In the genomic region with DNA sequence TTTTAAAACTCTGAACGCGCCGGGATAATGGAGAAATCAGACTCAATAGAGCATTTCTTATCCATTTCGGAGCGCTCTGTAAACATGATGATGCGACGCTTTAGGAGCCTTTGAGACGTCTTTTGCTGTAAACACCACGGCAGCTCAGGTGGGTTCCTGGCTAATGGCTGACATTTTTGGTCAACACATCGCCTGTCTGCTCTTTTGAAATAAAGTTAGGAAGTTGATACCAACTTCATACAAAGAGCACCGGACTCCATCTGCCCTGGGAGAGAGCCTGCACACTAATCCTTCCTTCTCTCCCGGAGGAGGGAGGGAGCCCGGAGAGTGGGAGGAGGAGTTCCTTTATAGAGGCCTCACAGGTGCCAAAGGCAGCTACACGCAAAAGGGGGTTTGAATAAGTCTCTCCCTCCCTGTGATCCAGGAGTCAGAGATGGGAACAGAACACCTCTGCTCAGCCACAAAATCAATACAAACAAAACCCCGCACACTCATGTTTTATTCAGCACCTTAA, we compare ENCODE assay signal across 10 mouse cellular contexts.
DNase-seq lines count a peak whose midpoint lies in the region; ATAC-seq and TF ChIP-seq lines count a peak whose summit lies in the region.
"Had no signal": no experiment of that assay in that cellular context is flagged by ENCODE, and none has a peak within 500 bp of the region (broad histone marks: within the 10 kb centered on the region; RNA-seq: fewer than 3 reads in every experiment).

No protein-coding gene starts in this region.

- TF ChIP-seq CTCF in kidney, postnatal 0 days (IDR thresholded peaks at IDR 0.05; ENCODE audit: low read depth), result no peak

- no peaks in the 10 kb centered on the region for H3K4me1 ChIP-seq in kidney, postnatal 0 days (replicated peaks; ENCODE audit: insufficient read depth, low read length)
- H3K4me1 ChIP-seq in forebrain, embryonic 12.5 days, result peaks cover 10% of the 10 kb centered on the region
- H3K4me1 ChIP-seq in limb, embryonic 12.5 days (replicated peaks), result 0 out of 2 replicates have a peak, but pooled peaks cover 3% of the 10 kb centered on the region
- 0 out of 2 replicates have a peak, but pooled peaks cover 4% of the 10 kb centered on the region for H3K4me1 ChIP-seq in stomach, embryonic 14.5 days (ENCODE audit: control insufficient read depth, insufficient read depth, low read length)

- peak overlapping the region; percentile 51 for H3K4me2 ChIP-seq in kidney, postnatal 0 days (ENCODE audit: low read length)
- H3K4me2 ChIP-seq in forebrain, embryonic 12.5 days, result peak overlapping the region; percentile 65
- H3K4me2 ChIP-seq in limb, embryonic 12.5 days, result peak overlapping the region; percentile 50
- peak overlapping the region; percentile 51 for H3K4me2 ChIP-seq in stomach, embryonic 14.5 days (replicated peaks; ENCODE audit: low read depth, low read length)

- WGBS in kidney, postnatal 0 days, result 4% methylated on average over 15 of the region's 15 CpGs
- under 1% methylated on average over 15 of the region's 15 CpGs for WGBS in forebrain, embryonic 12.5 days
- 6% methylated on average over 15 of the region's 15 CpGs for WGBS in limb, embryonic 12.5 days
- WGBS in stomach, embryonic 14.5 days, result 4% methylated on average over 15 of the region's 15 CpGs

- intact Hi-C loops in left cerebral cortex, postnatal 4 days (cut with DNase I), result no loop called here

- H3K27ac ChIP-seq in kidney, postnatal 0 days, result no peak overlapping the region
- no peak overlapping the region for H3K27ac ChIP-seq in forebrain, embryonic 12.5 days
- no peak overlapping the region for H3K27ac ChIP-seq in limb, embryonic 12.5 days
- no peak overlapping the region for H3K27ac ChIP-seq in stomach, embryonic 14.5 days (ENCODE audit: low read length)

- no peak overlapping the region for H3K4me3 ChIP-seq in kidney, postnatal 0 days (replicated peaks; ENCODE audit: low read depth, low read length)
- peak overlapping the region; percentile 34 for H3K4me3 ChIP-seq in forebrain, embryonic 12.5 days (replicated peaks)
- peak overlapping the region; percentile 13 for H3K4me3 ChIP-seq in limb, embryonic 12.5 days (replicated peaks)
- peak overlapping the region; percentile 27 for H3K4me3 ChIP-seq in stomach, embryonic 14.5 days (ENCODE audit: low read depth, low read length)

- H3K9ac ChIP-seq in kidney, postnatal 0 days (ENCODE audit: low read depth, low read length), result no peak overlapping the region
- H3K9ac ChIP-seq in forebrain, embryonic 12.5 days, result no peak overlapping the region
- H3K9ac ChIP-seq in limb, embryonic 12.5 days (replicated peaks), result no peak overlapping the region
- H3K9ac ChIP-seq in stomach, embryonic 14.5 days (replicated peaks; ENCODE audit: low read depth, low read length), result no peak overlapping the region

- ATAC-seq in kidney, postnatal 0 days (replicated peaks; ENCODE audit: low FRiP score, low read depth), result no peak
- peak; percentile 41; the same call in 1 of the 2 replicates for ATAC-seq in forebrain, embryonic 12.5 days (ENCODE audit: low FRiP score)
- no peak for ATAC-seq in limb, embryonic 12.5 days (ENCODE audit: insufficient number of reproducible peaks, insufficient read depth, low FRiP score, low TSS enrichment, low read depth)
- no peak for ATAC-seq in stomach, embryonic 14.5 days (ENCODE audit: insufficient number of reproducible peaks, insufficient read depth, low FRiP score, low read depth)

- no peaks in the 10 kb centered on the region for H3K27me3 ChIP-seq in kidney, postnatal 0 days (ENCODE audit: insufficient read depth, low read length)
- H3K27me3 ChIP-seq in forebrain, embryonic 12.5 days, result peaks cover 19% of the 10 kb centered on the region
- H3K27me3 ChIP-seq in limb, embryonic 12.5 days, result peaks cover 19% of the 10 kb centered on the region
- no peaks in the 10 kb centered on the region for H3K27me3 ChIP-seq in stomach, embryonic 14.5 days (ENCODE audit: control insufficient read depth, insufficient read depth, low read length)

- no peaks in the 10 kb centered on the region for H3K9me3 ChIP-seq in kidney, postnatal 0 days (replicated peaks; ENCODE audit: low read length)
- H3K9me3 ChIP-seq in forebrain, embryonic 12.5 days, result no peaks in the 10 kb centered on the region
- no peaks in the 10 kb centered on the region for H3K9me3 ChIP-seq in limb, embryonic 12.5 days
- H3K9me3 ChIP-seq in stomach, embryonic 14.5 days (ENCODE audit: control insufficient read depth, low read depth, low read length), result no peaks in the 10 kb centered on the region

- DNase-seq in kidney, postnatal 0 days (ENCODE audit: low spot score), result no peak
- DNase-seq in kidney, postnatal 25 days, result no peak
- DNase-seq in layer of hippocampus, adult 18-20 months (ENCODE audit: low spot score in 2 of 2), result no peak
- no peak for DNase-seq in left cerebral cortex, postnatal 4 days
- DNase-seq in thymus, adult 18-20 months, result no peak
- DNase-seq: layer of hippocampus, postnatal 36 days had no signal

- no peaks in the 10 kb centered on the region for H3K36me3 ChIP-seq in kidney, postnatal 0 days (ENCODE audit: insufficient read depth, low read length)
- H3K36me3 ChIP-seq in forebrain, embryonic 12.5 days (replicated peaks), result no peaks in the 10 kb centered on the region
- H3K36me3 ChIP-seq in limb, embryonic 12.5 days, result no peaks in the 10 kb centered on the region
- H3K36me3 ChIP-seq in stomach, embryonic 14.5 days (ENCODE audit: control insufficient read depth, insufficient read depth, low read length), result no peaks in the 10 kb centered on the region
- H3K36me3 ChIP-seq: G1E had no signal
